18 mouse cellular contexts compared by ENCODE assay signal in the genomic region with DNA sequence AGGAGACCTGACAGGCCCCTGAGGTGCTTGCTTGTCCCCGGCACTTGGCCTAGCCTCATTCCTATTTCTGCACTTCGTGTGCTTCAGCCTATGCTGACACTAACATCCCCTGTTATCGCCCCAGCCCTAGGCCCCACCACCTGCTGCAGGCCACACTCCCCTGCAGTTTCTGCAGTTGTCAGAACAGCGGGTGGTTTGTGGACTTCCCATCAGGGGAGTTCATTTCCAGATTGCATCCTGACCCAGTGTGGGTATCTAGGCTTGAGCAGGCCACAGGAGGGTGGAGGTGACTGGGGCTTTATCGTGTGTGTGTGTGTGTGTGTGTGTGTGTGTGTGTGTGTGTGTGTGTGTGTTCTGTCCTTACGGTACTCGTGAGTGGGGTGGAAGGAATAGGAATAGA. TPM values are rescaled to one million over a fixed set of nuclear protein-coding genes. Genes with fewer than 3 reads are reported as not detected.
DNase-seq lines count a peak whose midpoint lies in the region; ATAC-seq lines count a peak whose summit lies in the region.
"Had no signal": no experiment of that assay in that cellular context is flagged by ENCODE, and none has a peak within 500 bp of the region (broad histone marks: within the 10 kb centered on the region; RNA-seq: fewer than 3 reads in every experiment).

No protein-coding gene starts in this region.

- 0 out of 2 replicates have a peak overlapping the region, but pooled peaks have one; percentile 16 for H3K9ac ChIP-seq in heart, embryonic 16.5 days (ENCODE audit: low read length)
- no peak overlapping the region for H3K9ac ChIP-seq in liver, embryonic 12.5 days
- H3K9ac ChIP-seq: forebrain, embryonic 13.5 days; limb, embryonic 12.5 days had no signal

- H3K27ac ChIP-seq in heart, embryonic 16.5 days (ENCODE audit: low read length), result no peak overlapping the region
- H3K27ac ChIP-seq in liver, embryonic 12.5 days, result no peak overlapping the region
- H3K27ac ChIP-seq: forebrain, embryonic 13.5 days; limb, embryonic 12.5 days; midbrain, embryonic 10.5 days had no signal

- no peak overlapping the region for H3K4me2 ChIP-seq in heart, embryonic 16.5 days (ENCODE audit: low read depth, low read length)
- H3K4me2 ChIP-seq in liver, embryonic 12.5 days, result no peak overlapping the region
- H3K4me2 ChIP-seq: forebrain, embryonic 13.5 days; limb, embryonic 12.5 days had no signal

- peaks cover 5% of the 10 kb centered on the region; the same call in 1 of the 2 replicates for H3K4me1 ChIP-seq in heart, embryonic 16.5 days (ENCODE audit: control insufficient read depth, insufficient read depth, low read length)
- H3K4me1 ChIP-seq in liver, embryonic 12.5 days, result peaks cover 7% of the 10 kb centered on the region; the same call in 1 of the 2 replicates
- H3K4me1 ChIP-seq: limb, embryonic 12.5 days; midbrain, embryonic 10.5 days had no signal

- 0 out of 2 replicates have a peak, but pooled peaks cover 3% of the 10 kb centered on the region for H3K9me3 ChIP-seq in heart, embryonic 16.5 days (replicated peaks; ENCODE audit: control insufficient read depth, low read length)
- no peaks in the 10 kb centered on the region for H3K9me3 ChIP-seq in liver, embryonic 12.5 days (replicated peaks)
- H3K9me3 ChIP-seq: forebrain, embryonic 13.5 days; limb, embryonic 12.5 days; midbrain, embryonic 10.5 days had no signal

- H3K36me3 ChIP-seq in heart, embryonic 16.5 days (ENCODE audit: control insufficient read depth, insufficient read depth), result peaks cover 12% of the 10 kb centered on the region
- peaks cover 6% of the 10 kb centered on the region; the same call in 1 of the 2 replicates for H3K36me3 ChIP-seq in liver, embryonic 12.5 days

- intact Hi-C loops in heart, postnatal 10 days (cut with DNase I), result no loop called here

- H3K27me3 ChIP-seq in heart, embryonic 16.5 days (ENCODE audit: control insufficient read depth, insufficient read depth, low read length), result no peaks in the 10 kb centered on the region
- no peaks in the 10 kb centered on the region for H3K27me3 ChIP-seq in liver, embryonic 12.5 days (replicated peaks)
- H3K27me3 ChIP-seq: forebrain, embryonic 13.5 days; limb, embryonic 12.5 days had no signal

- WGBS in heart, embryonic 16.5 days, result 41% methylated on average over 7 of the region's 7 CpGs
- WGBS in liver, embryonic 12.5 days (ENCODE audit: insufficient replicate concordance), result 35% methylated on average over 5 of the region's 7 CpGs

- no peak overlapping the region for H3K4me3 ChIP-seq in heart, embryonic 16.5 days (ENCODE audit: low read length)
- no peak overlapping the region for H3K4me3 ChIP-seq in liver, embryonic 12.5 days
- H3K4me3 ChIP-seq: forebrain, embryonic 13.5 days; limb, embryonic 12.5 days; midbrain, embryonic 10.5 days had no signal

- ATAC-seq in heart, embryonic 16.5 days (replicated peaks; ENCODE audit: extremely low read depth, insufficient read depth, low FRiP score), result no peak
- peak; percentile 57 for ATAC-seq in liver, embryonic 12.5 days
- ATAC-seq in neutrophil, adult 5-6 weeks (ENCODE audit: extremely low read depth, insufficient number of reproducible peaks, low FRiP score, poor library complexity, severe bottlenecking), result 0 out of 2 replicates have a peak, but pooled peaks have one; percentile 1
- ATAC-seq: forebrain, embryonic 13.5 days had no signal

- DNase-seq in heart, postnatal 10 days, result no peak
- peak; percentile 38 to 50 for DNase-seq in cerebellum, postnatal 25 days
- no peak for DNase-seq in left cerebral cortex, adult 18-20 months (ENCODE audit: low spot score in 2 of 2)
- DNase-seq in kidney, postnatal 14 days, result no peak
- DNase-seq: adrenal gland, postnatal 14 days; embryo, embryonic 11 days; kidney, adult 9 months; lung, postnatal 14 days had no signal

RNA-seq across cellular contexts. Expression of a gene that starts 7.6 kb away (rescaled TPM):
- 6.2 and 8.6 TPM in 2 replicates for polyA plus RNA-seq in heart, embryonic 16.5 days (2015; fragmentation: Nextera tagmentation; extraction: Ambion mirVana)
- total RNA-seq in heart, postnatal 10 days (2021), result 1 to 10 TPM; 5.8 to 5.9 TPM
- 2.0 and 2.2 TPM in 2 replicates for polyA plus RNA-seq in liver, embryonic 12.5 days (2016; fragmentation: Nextera tagmentation; extraction: Ambion mirVana)
- 1.1 and 2.6 TPM in 2 replicates for total RNA-seq in neutrophil, adult 5-6 weeks (2017)
- 1 to 10 TPM; 6.0 to 8.1 TPM for total RNA-seq in left cerebral cortex, adult 18-20 months (2021)

RNA-seq across cellular contexts. Expression of a gene that starts 15.8 kb away (rescaled TPM):
- polyA plus RNA-seq in heart, embryonic 16.5 days (2015; fragmentation: Nextera tagmentation; extraction: Ambion mirVana), result not detected in 2 replicates
- 1 to 10 TPM in 1 of 2 experiments, not detected in 1; 5.4 TPM for total RNA-seq in heart, postnatal 10 days (2021)
- not detected in 2 replicates for polyA plus RNA-seq in liver, embryonic 12.5 days (2016; fragmentation: Nextera tagmentation; extraction: Ambion mirVana)
- not detected in 2 replicates for total RNA-seq in neutrophil, adult 5-6 weeks (2017)
- total RNA-seq in left cerebral cortex, adult 18-20 months (2021), result not detected
- total RNA-seq: adrenal gland, postnatal 14 days; layer of hippocampus, adult 18-20 months had no signal
- polyA plus RNA-seq: forebrain, embryonic 13.5 days; limb, embryonic 12.5 days; testis, adult 2 months had no signal

RNA-seq across cellular contexts. Expression of a gene that starts 15.8 kb away (rescaled TPM):
- polyA plus RNA-seq in heart, embryonic 16.5 days (2015; fragmentation: Nextera tagmentation; extraction: Ambion mirVana), result 28.6 and 29.8 TPM in 2 replicates
- 10 to 100 TPM; 24.3 to 27.7 TPM for total RNA-seq in heart, postnatal 10 days (2021)
- polyA plus RNA-seq in liver, embryonic 12.5 days (2016; fragmentation: Nextera tagmentation; extraction: Ambion mirVana), result 11.8 and 13.2 TPM in 2 replicates
- total RNA-seq in neutrophil, adult 5-6 weeks (2017), result 2.9 and 3.1 TPM in 2 replicates
- 10 to 100 TPM; 55.0 to 58.6 TPM for total RNA-seq in left cerebral cortex, adult 18-20 months (2021)

RNA-seq across cellular contexts. Expression of a gene that starts 17.1 kb away (rescaled TPM):
- 1.0 and 1.7 TPM in 2 replicates for polyA plus RNA-seq in heart, embryonic 16.5 days (2015; fragmentation: Nextera tagmentation; extraction: Ambion mirVana)
- total RNA-seq in heart, postnatal 10 days (2021), result under 1 TPM; 0.50 to 0.89 TPM
- 0.30 and 0.50 TPM in 2 replicates for polyA plus RNA-seq in liver, embryonic 12.5 days (2016; fragmentation: Nextera tagmentation; extraction: Ambion mirVana)
- total RNA-seq in neutrophil, adult 5-6 weeks (2017), result 0.12 and 0.35 TPM in 2 replicates
- total RNA-seq in left cerebral cortex, adult 18-20 months (2021), result 10 to 100 TPM; 15.9 to 16.0 TPM

RNA-seq across cellular contexts. Expression of a gene that starts 20.1 kb away (rescaled TPM):
- polyA plus RNA-seq in heart, embryonic 16.5 days (2015; fragmentation: Nextera tagmentation; extraction: Ambion mirVana), result not detected in 2 replicates
- total RNA-seq in heart, postnatal 10 days (2021), result not detected
- 0.44 TPM in 1 of 2 replicates, not detected in the other for polyA plus RNA-seq in liver, embryonic 12.5 days (2016; fragmentation: Nextera tagmentation; extraction: Ambion mirVana)
- total RNA-seq in neutrophil, adult 5-6 weeks (2017), result not detected in 2 replicates
- not detected for total RNA-seq in left cerebral cortex, adult 18-20 months (2021)
- total RNA-seq: adrenal gland, postnatal 14 days; gastrocnemius, postnatal 4 days; hematopoietic stem cell, adult 5-6 weeks; layer of hippocampus, adult 18-20 months had no signal
- polyA plus RNA-seq: forebrain, embryonic 13.5 days; limb, embryonic 12.5 days; midbrain, embryonic 10.5 days; testis, adult 2 months had no signal

Comparison
In these comparisons a context has a peak if more than half of its experiments do, and no peak if none do; other contexts are left out.
1. DNase-seq: peak in cerebellum, postnatal 25 days (2 of 2); none in heart, postnatal 10 days (0 of 2), left cerebral cortex, adult 18-20 months (0 of 2) and kidney, postnatal 14 days (single experiment).